Mouse (Mus musculus) stomach, postnatal 0 days (tissue): ENCODE measurements at regions not wholly inside any gene's neighbourhood (a gene's known extent, or its start where the extent isn't known, plus 50 kb on each side); places are given as distances from the start of the nearest gene placed in this dataset.
"Not testable (repeated sequence)": the region's sequence is repeated elsewhere in the genome, so short reads cannot be mapped to it uniquely, and the experiment has no call there.

Experiments
- CTCF ChIP-seq: IDR thresholded peaks from 2 replicates; pipeline ENCODE4 v1.5.1; 2016; ENCODE audit warnings: antibody characterized with exemption, low read depth, mild to moderate bottlenecking, moderate library complexity
- EP300 ChIP-seq: optimal IDR thresholded peaks from 2 replicates; pipeline ENCODE3; 2016; ENCODE audit warnings: antibody characterized with exemption

- not testable (repeated sequence) for TF ChIP-seq CTCF, EP300
Observed at GRCm38 (mm10) chr13:3359751-3360260, 178.1 kb upstream of the Gdi2 start.
